Mouse (Mus musculus) C2C12 (cell line): Measurements from ENCODE around the gene Exph5. TPM values are rescaled to one million over a fixed set of nuclear protein-coding genes. Genes with fewer than 3 reads are reported as not detected.

Source experiments
- H3K27me3 ChIP-seq: one replicate; pipeline ENCODE4 v1.6.1; 2011; ENCODE audit not compliant: control insufficient read depth, insufficient read depth, insufficient read length
- H3K36me3 ChIP-seq: one replicate; pipeline ENCODE4 v1.6.1; 2011; ENCODE audit not compliant: control insufficient read depth, insufficient read depth
- H3K4me3 ChIP-seq: one replicate; pipeline ENCODE4 v1.5.1; 2011; ENCODE audit warnings: mild to moderate bottlenecking, control low read depth; ENCODE audit not compliant: poor library complexity, insufficient read depth, severe bottlenecking
- H3K79me2 ChIP-seq: one replicate; pipeline ENCODE4 v1.6.1; 2011; ENCODE audit not compliant: control insufficient read depth, insufficient read depth
- H3K79me3 ChIP-seq: one replicate; pipeline ENCODE4 v1.6.1; 2011; ENCODE audit warnings: low read depth, control low read depth
- H3ac ChIP-seq: one replicate; pipeline ENCODE3; 2011; ENCODE audit warnings: low read depth; ENCODE audit not compliant: control insufficient read depth, insufficient read length
- CEBPB ChIP-seq: IDR thresholded peaks from one replicate; pipeline ENCODE4 v1.6.1; 2011; ENCODE audit warnings: low read depth, mild to moderate bottlenecking, control low read depth, moderate library complexity
- CTCF ChIP-seq: IDR thresholded peaks from one replicate; pipeline ENCODE4 v1.5.1; 2011; ENCODE audit not compliant: control insufficient read depth, insufficient read depth, insufficient read length
- FOSL1 ChIP-seq: IDR thresholded peaks from one replicate; pipeline ENCODE4 v1.8.0; 2011; ENCODE audit warnings: mild to moderate bottlenecking, low read length; ENCODE audit not compliant: poor library complexity, insufficient read depth, severe bottlenecking
- MAX ChIP-seq: IDR thresholded peaks from one replicate; pipeline ENCODE4 v1.6.1; 2011; ENCODE audit warnings: mild to moderate bottlenecking, control low read depth
- MYOD1 ChIP-seq: IDR thresholded peaks from one replicate; pipeline ENCODE4 v1.6.1; 2011; ENCODE audit warnings: low read depth; ENCODE audit not compliant: control insufficient read depth, insufficient read length
- MYOG ChIP-seq: IDR thresholded peaks from one replicate; pipeline ENCODE4 v1.6.1; 2011; ENCODE audit not compliant: control insufficient read depth, insufficient read length; ENCODE audit errors: extremely low read depth
- USF1 ChIP-seq: IDR thresholded peaks from one replicate; pipeline ENCODE4 v1.6.1; 2011; ENCODE audit warnings: low read depth, mild to moderate bottlenecking, control low read depth, moderate library complexity
- polyA plus RNA-seq: library from polyadenylated mRNA; unstranded; fragments of >200 nt; fragmentation: generic; extraction: Trizol; gene quantifications from one replicate; pipeline ENCODE4 v1.2.1, GENCODE M21; 2012; ENCODE audit warnings: missing spikeins

Gene Exph5
- polyA plus RNA-seq, 1 experiment = not detected

DNA sequence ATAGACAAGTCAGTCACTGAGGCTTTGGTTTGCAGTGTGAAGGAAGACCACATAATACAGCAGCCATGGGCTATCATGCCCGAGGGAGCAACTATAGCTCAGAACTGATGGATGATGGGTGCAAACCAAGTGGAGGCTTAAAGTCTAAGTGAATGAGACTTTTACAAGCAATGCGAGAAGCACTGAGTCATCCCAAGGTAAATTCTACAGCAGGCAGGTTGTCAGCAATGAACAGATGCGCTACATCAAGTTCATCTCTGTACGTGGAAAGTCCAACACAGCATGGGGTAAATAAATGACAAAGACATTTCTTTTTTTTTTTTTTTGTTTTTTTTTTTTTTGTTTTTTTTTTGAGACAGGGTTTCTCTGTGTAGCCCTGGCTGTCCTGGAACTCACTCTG lies 28.8 kb upstream of the Exph5 start:
- Histone ChIP-seq H3ac (no peak overlapping the region), H3K79me3 (no peaks in the 10 kb centered on the region), H3K4me3 (no peak overlapping the region), H3K36me3 (no peaks in the 10 kb centered on the region), H3K79me2 (no peaks in the 10 kb centered on the region), H3K27me3 (no peaks in the 10 kb centered on the region)
- no peak for TF ChIP-seq MYOG

DNA sequence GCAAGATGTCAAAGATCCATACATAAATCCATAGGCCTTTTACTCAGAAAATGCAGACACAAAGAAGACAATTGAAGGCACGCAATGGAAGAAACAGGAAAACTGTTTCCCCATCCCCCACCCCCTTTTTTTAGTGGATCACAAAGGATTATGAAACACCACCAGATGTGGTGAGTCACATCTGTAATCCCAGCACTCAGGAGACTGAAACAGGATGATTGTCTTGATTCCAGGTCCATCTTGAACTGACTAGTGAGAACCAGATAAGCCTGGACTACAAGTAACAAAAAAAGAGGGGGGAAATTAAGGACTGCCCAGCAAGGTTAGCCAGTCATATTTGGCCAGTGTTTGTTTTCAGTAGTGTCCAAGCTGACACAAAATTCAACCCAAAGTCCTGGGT lies 25.1 kb upstream of the Exph5 start:
- Histone ChIP-seq H3K27me3 (no peaks in the 10 kb centered on the region), H3K36me3 (no peaks in the 10 kb centered on the region), H3K4me3 (no peak overlapping the region), H3ac (no peak overlapping the region), H3K79me3 (no peaks in the 10 kb centered on the region), H3K79me2 (no peaks in the 10 kb centered on the region)
- TF ChIP-seq MAX (no peak), CEBPB (no peak), MYOG (no peak), MYOD1 (no peak), FOSL1 (no peak)

DNA sequence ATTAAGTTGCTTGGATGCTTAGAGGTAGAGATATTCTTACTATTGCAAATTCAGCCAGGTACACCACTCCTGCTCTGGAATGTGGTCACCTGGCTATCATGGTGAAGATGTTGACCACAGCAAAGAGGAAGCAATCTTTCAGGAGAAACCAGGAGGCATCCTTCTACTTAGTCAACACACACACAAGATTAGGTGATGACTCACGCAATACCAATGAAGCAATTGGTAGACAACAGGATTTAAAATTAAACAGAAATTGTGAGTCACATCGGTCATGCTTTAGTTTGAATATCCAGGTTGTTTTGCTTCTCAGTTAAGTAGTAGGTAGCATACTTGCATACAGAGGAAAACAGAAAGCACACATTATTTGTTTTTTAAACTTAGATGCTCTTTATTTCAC lies 22.5 kb upstream of the Exph5 start:
- no peaks in the 10 kb centered on the region for H3K79me2 ChIP-seq
- no peaks in the 10 kb centered on the region for H3K79me3 ChIP-seq
- no peaks in the 10 kb centered on the region for H3K27me3 ChIP-seq
- TF ChIP-seq CEBPB = peak; percentile 4
- TF ChIP-seq MYOG = no peak
- no peak for TF ChIP-seq MYOD1
- TF ChIP-seq MAX = no peak
- no peak for TF ChIP-seq FOSL1
- no peak for TF ChIP-seq CTCF
- H3K36me3 ChIP-seq = no peaks in the 10 kb centered on the region
- no peak overlapping the region for H3ac ChIP-seq
- no peak overlapping the region for H3K4me3 ChIP-seq

DNA sequence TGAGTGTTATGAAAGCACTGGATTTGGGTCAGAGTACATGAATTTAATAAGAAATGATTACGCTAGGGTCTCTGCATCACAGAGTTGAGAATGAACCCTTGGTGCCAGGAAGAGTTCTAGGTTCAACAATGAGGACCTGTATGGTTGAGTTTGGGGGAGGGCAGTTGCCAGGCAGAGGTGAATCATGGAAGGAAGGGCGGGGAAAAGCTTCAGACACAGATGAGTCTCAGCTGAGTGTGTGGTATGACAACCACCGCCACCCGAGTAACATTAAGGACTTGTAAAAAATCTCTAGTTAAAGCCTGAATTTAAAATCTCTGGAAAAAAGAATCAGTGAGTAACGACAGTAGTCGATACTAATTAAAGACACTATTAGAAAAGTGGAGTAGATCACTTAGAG lies 14.7 kb upstream of the Exph5 start:
- Histone ChIP-seq H3K27me3 (no peaks in the 10 kb centered on the region), H3K4me3 (no peak overlapping the region), H3K79me2 (no peaks in the 10 kb centered on the region), H3ac (no peak overlapping the region), H3K79me3 (no peaks in the 10 kb centered on the region), H3K36me3 (no peaks in the 10 kb centered on the region)
- no peak for TF ChIP-seq CEBPB
- no peak for TF ChIP-seq CTCF
- no peak for TF ChIP-seq MAX
- no peak for TF ChIP-seq FOSL1
- TF ChIP-seq MYOG = no peak
- TF ChIP-seq MYOD1 = no peak
- no peak for TF ChIP-seq USF1

DNA sequence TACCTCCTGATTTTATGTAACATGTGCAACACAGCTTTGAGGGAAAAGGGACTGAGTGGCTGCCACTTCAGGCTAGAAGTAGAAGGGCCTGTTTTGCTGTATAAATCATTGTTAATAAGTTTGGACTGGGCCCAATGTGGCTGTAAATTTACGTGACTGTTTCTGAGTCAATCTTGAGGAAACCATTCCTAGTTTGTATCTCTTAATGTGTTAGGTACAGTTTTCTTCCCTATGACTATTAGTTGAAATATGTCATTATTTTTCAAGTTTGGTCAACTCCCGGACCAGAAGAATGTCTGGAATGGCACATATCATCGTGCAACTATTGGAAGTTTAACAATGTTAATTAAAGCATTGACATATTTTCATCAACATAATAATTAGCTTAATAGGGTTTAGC lies 11.5 kb upstream of the Exph5 start:
- Histone ChIP-seq H3K4me3 (no peak overlapping the region), H3K79me3 (no peaks in the 10 kb centered on the region), H3K79me2 (no peaks in the 10 kb centered on the region), H3K36me3 (no peaks in the 10 kb centered on the region), H3K27me3 (no peaks in the 10 kb centered on the region), H3ac (no peak overlapping the region)
- no peak for TF ChIP-seq MAX
- TF ChIP-seq CEBPB = no peak

DNA sequence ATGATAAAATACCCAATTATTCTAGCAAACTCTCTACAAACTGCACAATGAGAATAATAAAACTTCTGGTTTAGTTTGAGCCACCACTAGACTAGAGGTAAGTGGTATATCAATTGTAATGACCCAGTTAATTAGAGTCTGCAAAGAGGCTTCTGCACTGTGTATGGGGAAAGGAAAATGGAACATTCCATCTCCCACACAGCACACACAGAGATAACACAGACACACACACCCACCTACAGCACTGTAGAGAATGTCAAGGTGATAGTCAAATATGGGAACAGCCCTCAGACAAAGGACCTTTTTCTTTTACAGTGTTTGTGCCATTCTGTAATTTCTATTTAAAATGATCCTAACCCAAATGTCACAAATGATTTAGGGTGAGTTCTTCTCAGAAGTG lies 8.6 kb upstream of the Exph5 start:
- no peaks in the 10 kb centered on the region for H3K36me3 ChIP-seq
- no peaks in the 10 kb centered on the region for H3K79me3 ChIP-seq
- no peak for TF ChIP-seq MAX
- TF ChIP-seq CTCF = no peak
- TF ChIP-seq MYOD1 = no peak
- no peak for TF ChIP-seq CEBPB
- TF ChIP-seq USF1 = no peak
- TF ChIP-seq FOSL1 = no peak
- TF ChIP-seq MYOG = no peak
- H3K4me3 ChIP-seq = no peak overlapping the region
- no peaks in the 10 kb centered on the region for H3K27me3 ChIP-seq
- H3ac ChIP-seq = no peak overlapping the region
- no peaks in the 10 kb centered on the region for H3K79me2 ChIP-seq

DNA sequence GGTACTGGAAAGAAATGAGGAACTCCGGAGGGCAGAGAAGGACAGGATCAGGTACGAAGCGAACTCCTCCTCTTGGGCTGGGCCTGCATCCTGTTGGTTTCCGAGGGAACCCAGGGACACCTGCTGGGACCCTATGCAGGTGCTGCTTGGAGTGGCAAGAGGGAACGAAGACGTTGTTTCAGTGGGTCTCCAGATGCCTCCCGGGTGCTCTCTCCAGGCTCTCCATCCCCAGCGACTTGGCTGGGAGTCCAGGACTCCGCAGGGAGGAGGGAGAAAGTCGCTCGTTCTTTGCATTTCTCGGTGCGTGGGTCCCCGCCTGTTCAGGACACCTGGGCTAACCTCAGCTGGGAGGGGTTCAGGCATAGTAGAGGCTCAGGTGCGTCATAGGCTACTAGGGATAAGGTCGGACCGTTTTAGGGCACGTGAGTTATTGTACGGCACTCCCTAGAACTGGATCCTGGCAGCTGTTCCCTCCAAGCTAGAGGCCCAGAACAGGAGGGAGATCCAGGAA lies 386 bp downstream of the Exph5 start:
- H3K4me3 ChIP-seq = no peak overlapping the region
- peaks cover 28% of the 10 kb centered on the region for H3K27me3 ChIP-seq
- no peaks in the 10 kb centered on the region for H3K79me3 ChIP-seq
- H3K36me3 ChIP-seq = no peaks in the 10 kb centered on the region
- no peak overlapping the region for H3ac ChIP-seq
- TF ChIP-seq CTCF = no peak
- no peak for TF ChIP-seq FOSL1
- no peak for TF ChIP-seq MYOG
- TF ChIP-seq CEBPB = no peak
- no peak for TF ChIP-seq MYOD1
- no peak for TF ChIP-seq MAX
- TF ChIP-seq USF1 = no peak
- H3K79me2 ChIP-seq = no peaks in the 10 kb centered on the region
